Mouse (Mus musculus) right cerebral cortex, adult 2 months (tissue): ENCODE results near the gene Ttll12.

Experiments
- DNase-seq, 2 experiments: peaks; one replicate each; pipeline ENCODE4 v3.0.0; 2021 to 2022; ENCODE audit warnings: low spot score in 2 of 2

Ttll12 gene

GRCm38 (mm10) chr15:83594513-83595363 is at the start of gene Ttll12:
Ttll12 (minus strand) TSS chr15:83595157.
- peak; percentile 97 to 98 for DNase-seq

- DNase-seq = no peak
Measured at GRCm38 (mm10) chr15:83642518-83642917, 47.6 kb upstream of the Ttll12 start.

GRCm38 (mm10) chr15:83640208-83640607 is 45.3 kb upstream of the Ttll12 start:
- DNase-seq = no peak

- DNase-seq = no peak
Measured at GRCm38 (mm10) chr15:83639160-83639559, 44.2 kb upstream of the Ttll12 start.

- no peak for DNase-seq
Measured at GRCm38 (mm10) chr15:83638196-83638899, 43.4 kb upstream of the Ttll12 start.

- no peak for DNase-seq
Measured at GRCm38 (mm10) chr15:83636759-83637158, 41.8 kb upstream of the Ttll12 start.

- DNase-seq = no peak
Measured at GRCm38 (mm10) chr15:83635251-83635650, 40.3 kb upstream of the Ttll12 start.

- peak; percentile 12 to 26 for DNase-seq
Measured at GRCm38 (mm10) chr15:83634076-83634475, 39.1 kb upstream of the Ttll12 start.

GRCm38 (mm10) chr15:83631071-83631470 is 36.1 kb upstream of the Ttll12 start:
- DNase-seq = no peak

- no peak for DNase-seq
Measured at GRCm38 (mm10) chr15:83629716-83630115, 34.8 kb upstream of the Ttll12 start.

- no peak for DNase-seq
Measured at GRCm38 (mm10) chr15:83626142-83626645, 31.2 kb upstream of the Ttll12 start.

GRCm38 (mm10) chr15:83615245-83615644 is 20.3 kb upstream of the Ttll12 start:
- DNase-seq = peak; percentile 47 to 59

GRCm38 (mm10) chr15:83607115-83607802 is 12.3 kb upstream of the Ttll12 start:
- peak; percentile 58 to 62 for DNase-seq

- no peak for DNase-seq
Measured at GRCm38 (mm10) chr15:83606700-83607099, 11.7 kb upstream of the Ttll12 start.

GRCm38 (mm10) chr15:83606216-83606615 is 11.3 kb upstream of the Ttll12 start:
- no peak for DNase-seq

GRCm38 (mm10) chr15:83603426-83603825 is 8.5 kb upstream of the Ttll12 start:
- DNase-seq = no peak

- no peak for DNase-seq
Measured at GRCm38 (mm10) chr15:83603046-83603396, 8.1 kb upstream of the Ttll12 start.

- no peak for DNase-seq
Measured at GRCm38 (mm10) chr15:83602372-83603045, 7.6 kb upstream of the Ttll12 start.

GRCm38 (mm10) chr15:83601185-83601584 is 6.2 kb upstream of the Ttll12 start:
- no peak for DNase-seq

- DNase-seq = no peak
Measured at GRCm38 (mm10) chr15:83596833-83597232, 1.9 kb upstream of the Ttll12 start.

GRCm38 (mm10) chr15:83595364-83595711 is 381 bp upstream of the Ttll12 start:
- peak in 1 of 2 experiments; percentile 27 for DNase-seq
